Mouse (Mus musculus): Measurements from ENCODE around the gene Rnf182.

The Rnf182 gene

DNA sequence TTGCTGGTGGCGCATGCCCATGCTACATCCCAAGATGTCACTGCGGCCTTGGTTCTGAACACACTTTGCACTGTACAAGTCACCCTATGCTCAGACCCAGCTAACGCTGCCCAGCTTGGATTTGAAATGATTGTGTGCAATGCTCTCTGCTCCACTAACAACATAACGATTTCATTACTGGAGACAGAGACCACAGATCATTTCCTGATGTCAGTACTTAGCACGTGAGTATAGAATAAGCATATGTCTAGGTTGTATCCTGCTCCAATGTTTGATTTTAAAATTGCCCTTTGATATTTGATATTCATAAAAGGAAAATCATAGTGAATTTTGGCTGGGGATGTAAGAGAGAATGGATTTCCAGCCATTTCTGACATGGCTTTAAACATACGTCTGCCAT is 3.5 kb upstream of the Rnf182 start:
- no peak for DNase-seq (ENCODE audit: low read depth, low spot score)

- DNase-seq (ENCODE audit: low read depth, low spot score) = no peak
These were observed 843 bp upstream of the Rnf182 start for GRCm38 (mm10) chr13:43614667-43615066.

- no peak for DNase-seq (ENCODE audit: low read depth, low spot score)
These were observed 325 bp upstream of the Rnf182 start for GRCm38 (mm10) chr13:43615194-43615576.

- no peak for DNase-seq (ENCODE audit: low read depth, low spot score)
These were observed 1.0 kb downstream of the Rnf182 start for GRCm38 (mm10) chr13:43616551-43616950.

DNA sequence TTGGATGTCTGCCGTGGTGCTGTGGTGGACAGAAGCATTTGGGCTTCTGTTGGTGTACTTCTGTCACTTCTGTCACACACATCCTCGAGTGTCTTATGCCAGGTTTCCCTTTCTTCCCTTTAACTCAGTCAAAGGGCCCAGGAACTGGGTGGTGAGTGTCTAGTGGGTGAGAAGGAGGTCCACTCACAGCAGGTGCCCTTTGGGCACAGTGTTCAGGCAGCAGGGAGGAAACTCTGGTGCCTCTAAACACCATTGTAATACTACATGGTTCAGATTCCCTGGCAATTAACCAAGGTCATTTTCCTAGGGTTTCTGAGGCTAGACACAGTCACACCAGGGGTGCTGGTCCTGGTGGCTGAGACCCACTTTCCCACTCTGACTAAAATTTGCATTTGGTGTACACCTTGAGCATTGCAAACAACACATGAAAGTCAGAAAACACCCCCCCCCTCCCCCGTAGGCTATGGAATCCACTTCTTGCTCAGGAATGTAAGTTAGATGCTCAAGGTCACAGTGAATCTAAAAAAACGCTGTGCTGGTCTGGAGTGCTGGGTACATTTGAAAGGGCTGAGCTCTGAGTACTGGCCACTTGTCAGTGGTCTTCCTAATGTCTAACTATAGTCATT is 4.2 kb downstream of the Rnf182 start:
- no peak for DNase-seq (ENCODE audit: low read depth, low spot score)

GRCm38 (mm10) chr13:43627922-43628321 is 12.4 kb downstream of the Rnf182 start:
- no peak for DNase-seq (ENCODE audit: low read depth, low spot score)

DNA sequence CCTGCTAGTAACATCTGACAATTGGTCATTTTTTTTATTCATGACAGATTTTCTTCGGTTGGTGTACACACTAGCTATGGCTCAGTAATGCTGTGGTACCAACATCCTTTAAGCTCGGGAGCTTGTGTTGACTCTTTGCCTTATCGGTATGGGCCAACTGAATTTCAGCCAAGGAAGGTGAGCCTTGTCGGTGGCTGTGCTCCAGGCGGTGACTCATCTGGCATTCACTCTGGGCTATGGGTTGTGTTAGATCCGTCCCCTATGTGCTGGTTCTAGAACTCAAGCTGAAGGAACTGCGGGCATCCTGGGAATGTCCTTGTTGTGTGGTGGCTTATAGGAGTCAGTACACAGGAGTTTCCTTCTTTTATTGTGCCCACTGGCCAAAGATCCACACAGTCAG is 14.3 kb downstream of the Rnf182 start:
- DNase-seq (ENCODE audit: low read depth, low spot score) = no peak

GRCm38 (mm10) chr13:43631266-43631665 is 15.8 kb downstream of the Rnf182 start:
- no peak for DNase-seq (ENCODE audit: low read depth, low spot score)

GRCm38 (mm10) chr13:43633024-43633423 is 17.5 kb downstream of the Rnf182 start:
- DNase-seq (ENCODE audit: low read depth, low spot score) = no peak

DNA sequence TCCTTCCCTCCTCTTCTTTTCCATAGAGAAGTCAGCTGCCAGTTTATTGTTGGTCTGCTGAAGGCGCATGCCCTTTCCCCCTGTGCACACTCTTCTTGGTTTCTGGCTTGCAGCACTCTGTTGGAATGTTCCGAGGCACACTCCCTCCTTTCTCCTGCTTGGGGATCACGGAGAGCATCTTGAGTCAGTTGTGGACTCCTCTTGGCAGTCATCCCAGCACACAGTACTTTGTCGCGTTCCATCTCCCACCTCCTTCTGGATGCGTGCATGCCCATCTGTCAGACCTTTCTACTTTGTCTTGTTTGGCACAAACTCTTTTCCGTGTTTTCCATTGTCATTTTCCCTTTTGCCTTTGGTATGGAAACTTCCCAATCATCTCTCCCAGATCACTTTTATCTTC is 22.2 kb downstream of the Rnf182 start:
- DNase-seq (ENCODE audit: low read depth, low spot score) = no peak

DNA sequence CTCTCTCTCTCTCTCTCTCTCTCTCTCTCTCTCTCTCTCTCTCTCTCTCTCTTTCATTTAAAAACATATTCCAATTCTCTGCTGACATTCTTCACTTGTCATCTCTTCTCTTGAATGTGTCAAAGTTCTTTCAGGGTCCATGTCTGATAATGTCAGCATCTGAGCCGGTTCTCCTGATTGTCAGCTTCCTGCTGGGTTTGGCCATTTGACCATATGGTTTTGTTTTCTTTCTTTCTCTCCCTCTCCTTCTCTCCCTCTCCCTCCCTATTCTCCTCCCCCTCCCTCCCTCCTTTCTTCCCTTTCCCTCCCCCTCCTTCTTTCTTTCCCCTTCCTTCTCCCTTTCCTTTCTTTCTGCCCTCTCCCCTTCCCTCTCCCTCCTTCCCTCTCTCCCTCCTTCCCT is 29.5 kb downstream of the Rnf182 start:
- DNase-seq (ENCODE audit: low read depth, low spot score) = no peak

- DNase-seq (ENCODE audit: low read depth, low spot score) = no peak
These were observed 33.0 kb downstream of the Rnf182 start for GRCm38 (mm10) chr13:43648556-43648955.

GRCm38 (mm10) chr13:43651277-43651676 is 35.8 kb downstream of the Rnf182 start:
- no peak for DNase-seq (ENCODE audit: low read depth, low spot score)

- no peak for DNase-seq (ENCODE audit: low read depth, low spot score)
These were observed 38.6 kb downstream of the Rnf182 start for GRCm38 (mm10) chr13:43654091-43654490.

- DNase-seq (ENCODE audit: low read depth, low spot score) = no peak
These were observed 47.7 kb downstream of the Rnf182 start for GRCm38 (mm10) chr13:43663225-43663624.

DNA sequence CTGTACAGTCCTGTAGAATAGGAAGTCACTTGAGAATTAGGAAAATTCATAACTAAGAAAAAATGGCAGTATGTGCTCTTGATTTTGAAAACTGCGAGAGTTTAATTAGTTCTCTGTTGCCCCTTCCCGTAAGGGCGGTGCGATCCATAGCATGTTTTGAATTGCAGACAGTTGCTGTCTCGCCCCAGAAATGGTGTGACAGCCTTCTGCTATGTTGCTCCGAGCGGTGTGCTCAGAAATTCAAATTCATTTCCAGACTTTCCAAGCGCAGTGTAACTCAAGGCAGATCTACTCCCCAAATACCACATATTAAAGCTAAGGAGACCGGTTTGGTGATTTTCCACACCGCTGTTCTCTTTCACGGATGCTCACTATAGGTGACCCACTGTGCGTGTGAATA is 50.6 kb downstream of the Rnf182 start:
- no peak for DNase-seq (ENCODE audit: low read depth, low spot score)

- no peak for DNase-seq (ENCODE audit: low read depth, low spot score)
These were observed 51.4 kb downstream of the Rnf182 start for GRCm38 (mm10) chr13:43666920-43667319.

DNA sequence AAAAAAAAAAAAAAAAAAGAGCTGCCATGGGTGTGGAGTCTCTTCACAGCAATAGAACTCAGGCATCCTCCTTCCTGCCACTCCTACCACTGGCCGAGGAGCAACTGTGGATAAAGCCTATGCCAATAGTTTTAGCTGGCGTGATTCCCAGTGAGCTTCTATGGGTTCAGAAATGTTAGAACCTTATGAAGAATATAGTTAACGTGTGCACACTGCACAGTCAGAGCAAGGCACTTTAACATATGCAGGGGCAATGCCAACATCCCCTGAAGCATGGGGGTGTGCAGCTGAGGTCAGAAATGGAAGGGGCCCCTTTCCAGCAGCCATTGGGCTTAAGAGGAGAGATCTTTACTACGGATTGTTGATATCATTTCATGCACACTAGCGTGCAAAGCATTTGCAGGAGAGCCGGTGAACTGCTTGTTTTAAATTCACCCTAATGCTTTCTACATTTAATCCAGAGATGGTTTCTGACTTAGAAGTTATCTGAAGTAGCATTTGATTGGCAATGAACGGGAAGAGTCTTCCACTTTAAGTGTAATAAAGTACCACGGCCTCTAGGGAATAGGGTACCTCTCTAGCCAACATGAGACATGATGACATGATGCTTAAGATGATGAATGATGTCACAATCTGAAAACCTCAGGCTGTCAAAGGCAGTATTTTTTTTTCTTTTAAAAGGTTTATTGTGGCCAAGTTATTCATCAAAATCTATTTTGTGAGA is 61.8 kb downstream of the Rnf182 start:
- DNase-seq (ENCODE audit: low read depth, low spot score) = no peak

GRCm38 (mm10) chr13:43677883-43678244 is 62.4 kb downstream of the Rnf182 start:
- no peak for DNase-seq (ENCODE audit: low read depth, low spot score)

GRCm38 (mm10) chr13:43684499-43684994 is 69.0 kb downstream of the Rnf182 start:
- no peak for DNase-seq (ENCODE audit: low read depth, low spot score)

DNA sequence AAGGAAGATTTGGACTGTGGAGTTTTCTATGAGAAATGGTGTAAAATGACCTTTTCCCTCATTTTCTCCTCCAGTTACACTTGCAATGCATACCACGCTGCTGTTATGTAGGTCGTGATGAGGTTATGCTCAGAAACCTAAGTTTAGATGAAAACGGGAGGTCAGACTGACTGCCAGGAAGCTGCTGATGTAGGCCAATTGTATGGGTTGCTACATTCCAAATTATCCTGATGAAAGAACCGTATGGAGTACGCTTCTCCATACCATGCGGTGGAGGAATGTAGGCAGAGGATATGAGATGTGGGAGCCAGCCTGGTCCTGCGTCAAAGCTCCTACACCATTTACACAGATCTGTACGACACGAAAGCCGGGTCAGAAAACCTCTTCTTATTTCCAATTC is 72.6 kb downstream of the Rnf182 start:
- DNase-seq (ENCODE audit: low read depth, low spot score) = no peak

DNA sequence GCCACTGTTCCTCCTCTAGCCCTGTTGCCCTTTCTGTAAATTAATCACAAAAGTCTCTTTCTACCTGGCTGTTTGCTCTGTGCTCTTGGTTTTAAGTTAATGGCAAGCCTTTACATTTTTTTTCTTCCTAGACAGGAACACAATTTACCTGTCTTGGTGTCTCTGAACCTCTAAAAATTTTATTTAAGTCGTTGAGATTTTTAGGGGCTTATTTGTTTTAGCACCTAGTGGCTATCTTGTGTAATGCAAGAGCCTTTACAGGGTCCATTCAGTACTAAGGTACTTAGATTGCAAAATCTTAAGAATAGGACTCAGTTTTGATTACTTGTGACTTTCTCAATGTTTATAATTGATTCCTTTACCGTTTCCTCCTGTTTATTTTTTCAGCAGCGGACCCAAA is 76.2 kb downstream of the Rnf182 start:
- DNase-seq (ENCODE audit: low read depth, low spot score) = no peak

DNA sequence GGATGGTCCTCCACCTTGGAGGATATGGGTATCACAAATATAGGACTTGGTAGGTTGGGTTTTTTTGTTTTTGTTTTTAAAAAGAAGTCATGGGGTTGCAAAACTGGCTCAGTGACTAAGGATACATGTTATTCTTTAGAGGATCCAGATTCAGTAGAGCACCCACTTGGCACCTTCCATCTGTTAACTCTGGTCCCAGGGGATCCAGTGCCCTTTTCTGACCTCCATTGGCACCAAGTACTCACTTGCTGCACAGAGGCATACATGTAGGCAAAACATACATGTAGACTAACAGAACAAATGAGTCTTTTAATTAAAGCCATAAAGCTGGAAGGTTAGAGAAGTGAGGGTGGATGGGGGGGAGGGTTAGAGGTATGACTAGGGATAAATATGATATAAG is 80.0 kb downstream of the Rnf182 start:
- no peak for DNase-seq (ENCODE audit: low read depth, low spot score)
